Mouse (Mus musculus) CH12F3 (cell line): ENCODE measurements around the gene Gm14548.
"Not testable (repeated sequence)": the region's sequence is repeated elsewhere in the genome, so short reads cannot be mapped to it uniquely, and the experiment has no call there.

Source experiments
- in situ Hi-C: fragments of 300-500 bp; cut with MboI; formaldehyde crosslinking; loops from 2 replicates; pipeline ENCODE4 v1.14.3; 2020; ENCODE audit warnings: low sequenced_read_pairs

Gm14548 gene

GRCm38 (mm10) chr7:3898036-3898590, at the start of gene Gm14548:
Gene Gm14548 (minus strand): TSS chr7:3898120.
- in situ Hi-C loops: not testable (repeated sequence)

DNA sequence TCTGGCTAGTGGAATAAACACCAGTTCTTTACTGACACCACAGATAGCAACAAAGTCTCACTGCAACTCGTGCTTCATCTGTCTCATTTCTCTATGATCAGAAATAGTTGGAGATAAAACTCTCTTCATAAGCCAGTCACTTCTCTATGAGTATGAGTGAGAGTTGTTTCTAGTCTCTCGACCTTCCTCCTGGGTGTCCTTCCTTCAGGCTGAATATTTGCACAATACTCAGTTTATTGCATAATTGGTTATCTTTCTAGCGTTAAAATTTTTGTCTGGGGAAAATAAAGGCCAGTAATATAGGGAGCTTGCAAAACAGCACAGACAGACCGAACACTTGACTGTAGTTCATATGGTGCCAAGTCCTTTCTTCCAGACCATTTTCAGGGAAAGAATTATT, 48.2 kb upstream of the Gm14548 start:
- in situ Hi-C loops: no loop called here

DNA sequence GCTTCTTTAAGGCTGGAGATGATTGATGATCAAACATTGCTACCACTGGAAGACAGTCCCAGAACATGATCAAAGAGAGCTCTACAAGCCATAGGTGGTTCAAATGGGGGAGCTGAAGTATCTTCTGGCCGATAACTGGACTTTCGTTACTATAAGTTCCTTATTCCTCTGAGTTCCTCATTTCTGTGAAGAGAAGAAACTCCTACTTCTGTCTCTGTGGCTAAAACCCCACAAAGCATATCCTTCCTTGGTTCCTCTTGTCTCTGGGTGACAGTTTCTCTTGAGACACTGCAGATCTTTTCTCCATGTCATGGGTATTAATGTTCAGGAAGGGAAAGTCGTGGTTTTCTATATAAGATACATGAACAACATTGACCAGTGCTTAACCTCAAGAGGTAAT, 43.0 kb upstream of the Gm14548 start:
- in situ Hi-C loops: no loop called here

- in situ Hi-C loops: no loop called here
Observed at GRCm38 (mm10) chr7:3939866-3940525, 42.1 kb upstream of the Gm14548 start.

GRCm38 (mm10) chr7:3935473-3935872, 37.6 kb upstream of the Gm14548 start:
- in situ Hi-C loops: not testable (repeated sequence)

GRCm38 (mm10) chr7:3915387-3915786, 17.5 kb upstream of the Gm14548 start, which contains the start of gene Lilra6:
Gene Lilra6 (minus strand): TSS chr7:3915503.
- in situ Hi-C loops: not testable (repeated sequence)

DNA sequence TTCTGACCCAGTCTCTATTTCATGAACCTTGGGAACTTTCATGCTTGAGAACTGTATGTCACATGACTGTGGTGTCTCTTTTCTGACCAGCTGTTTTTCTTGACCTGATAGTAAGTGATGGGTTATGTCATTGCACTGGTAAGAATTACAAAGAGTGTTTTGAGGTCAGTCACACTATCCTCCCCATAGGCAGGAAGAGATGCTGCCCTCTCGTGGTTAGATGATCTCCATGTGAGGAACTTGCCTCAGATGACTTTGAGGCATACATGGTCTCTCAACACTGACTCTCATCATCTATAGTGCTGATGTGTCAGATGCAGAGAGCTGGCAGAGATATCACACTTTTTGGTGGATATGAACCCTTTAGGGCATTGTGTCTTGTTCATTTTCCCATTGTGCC, 5.8 kb upstream of the Gm14548 start:
- in situ Hi-C loops: no loop called here

DNA sequence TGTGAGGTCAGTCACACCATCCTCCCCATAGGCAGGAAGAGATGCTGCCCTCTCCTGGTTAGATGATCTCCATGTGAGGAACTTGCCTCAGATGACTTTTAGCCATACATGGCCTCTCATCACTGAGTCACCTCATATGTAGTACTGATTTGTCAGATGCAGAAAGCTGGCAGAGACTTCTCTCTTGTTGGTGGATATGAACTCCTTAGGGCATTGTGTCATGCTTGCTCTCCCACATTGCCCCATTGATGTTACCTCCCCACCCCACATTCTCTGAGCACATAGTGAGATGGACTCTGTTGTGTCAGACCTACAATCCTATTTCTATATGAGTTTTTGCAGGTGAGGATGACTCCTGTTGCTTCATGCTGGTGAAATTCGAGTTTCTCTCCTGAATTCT, 22.9 kb downstream of the Gm14548 start:
- in situ Hi-C loops: not testable (repeated sequence)

GRCm38 (mm10) chr7:3844951-3845350, 53.0 kb downstream of the Gm14548 start, which contains the start of gene Pira2:
Gene Pira2 (minus strand): TSS chr7:3845051.
- in situ Hi-C loops: not testable (repeated sequence)

DNA sequence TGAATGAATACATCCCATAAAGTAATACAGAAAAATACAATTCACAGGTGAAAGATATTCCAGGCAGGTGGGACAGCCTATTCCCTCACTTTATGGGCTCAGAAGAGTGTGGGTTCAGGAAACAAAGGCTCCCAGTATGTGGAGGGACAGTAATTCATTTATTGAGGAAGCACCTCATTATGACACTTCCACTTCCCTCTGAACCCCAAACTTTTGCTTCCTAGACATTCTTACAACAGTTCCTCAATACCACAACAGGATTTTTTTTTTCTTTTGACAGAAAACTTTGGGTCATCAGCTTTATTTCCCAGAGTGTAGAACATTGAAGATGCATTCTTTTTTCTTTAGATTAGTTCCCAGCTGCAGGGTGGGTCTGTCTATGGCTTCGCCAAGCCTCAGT, 60.1 kb downstream of the Gm14548 start:
- in situ Hi-C loops: not testable (repeated sequence)
